Mouse (Mus musculus) lung, embryonic 14.5 days (tissue): ENCODE measurements around the gene Olfr629. TPM values are rescaled to one million over a fixed set of nuclear protein-coding genes. Genes with fewer than 3 reads are reported as not detected.
"Not testable (repeated sequence)": the region's sequence is repeated elsewhere in the genome, so short reads cannot be mapped to it uniquely, and the experiment has no call there.

Experiments used
- ATAC-seq: fragments of 200-750 bp; cut with Nextera tagmentation; 2 replicates; pipeline ENCODE4 v1.8.0; 2017; ENCODE audit warnings: mild to moderate bottlenecking, moderate TSS enrichment, moderate library complexity; ENCODE audit not compliant: insufficient read depth
- DNase-seq: peaks from one replicate; pipeline ENCODE4 v3.0.0-alpha.2; 2015
- H3K27ac ChIP-seq: fragments of 300-500 bp; sonication (generic); 2 replicates; pipeline ENCODE4 v1.5.1; 2014; ENCODE audit warnings: low read depth, mild to moderate bottlenecking, moderate library complexity
- H3K27me3 ChIP-seq: fragments of 300-500 bp; sonication (generic); 2 replicates; pipeline ENCODE4 v1.6.1; 2014; ENCODE audit warnings: low read length, control low read depth; ENCODE audit not compliant: insufficient read depth
- H3K36me3 ChIP-seq: fragments of 300-500 bp; sonication (generic); 2 replicates; pipeline ENCODE4 v1.6.1; 2014; ENCODE audit warnings: control low read depth; ENCODE audit not compliant: insufficient read depth
- H3K4me1 ChIP-seq: fragments of 300-500 bp; sonication (generic); 2 replicates; pipeline ENCODE4 v1.6.1; 2014; ENCODE audit warnings: antibody characterized with exemption, control low read depth; ENCODE audit not compliant: insufficient read depth
- H3K4me2 ChIP-seq: fragments of 300-500 bp; sonication (generic); 2 replicates; pipeline ENCODE4 v1.6.1; 2014; ENCODE audit warnings: mild to moderate bottlenecking
- H3K4me3 ChIP-seq: fragments of 300-500 bp; sonication (generic); 2 replicates; pipeline ENCODE4 v1.5.1; 2014; ENCODE audit warnings: low read depth, low read length
- H3K9ac ChIP-seq: fragments of 300-500 bp; sonication (generic); 2 replicates; pipeline ENCODE4 v1.6.1; 2014
- H3K9me3 ChIP-seq: fragments of 300-500 bp; sonication (generic); 2 replicates; pipeline ENCODE4 v1.6.1; 2016; ENCODE audit warnings: low read depth, low read length, control low read depth
- CTCF ChIP-seq: IDR thresholded peaks from 2 replicates; pipeline ENCODE4 v1.5.1; 2016; ENCODE audit warnings: antibody characterized with exemption, low read depth
- WGBS: fragments of 180-500 bp; shearing (Covaris S2); extraction: QIAGEN DNeasy Blood & Tissue Kit; methylation state at CpG from one replicate; pipeline ENCODE4 v1.1.7; 2014; 5-methylcytosine and 5-hydroxymethylcytosine counted together
- polyA plus RNA-seq: library from polyadenylated mRNA; unstranded; fragments of >200 nt; fragmentation: Nextera tagmentation; extraction: Ambion mirVana; gene quantifications from 2 replicates; pipeline ENCODE4 v1.2.1, GENCODE M21; 2014

The Olfr629 gene
- not detected in 2 replicates for polyA plus RNA-seq

DNA sequence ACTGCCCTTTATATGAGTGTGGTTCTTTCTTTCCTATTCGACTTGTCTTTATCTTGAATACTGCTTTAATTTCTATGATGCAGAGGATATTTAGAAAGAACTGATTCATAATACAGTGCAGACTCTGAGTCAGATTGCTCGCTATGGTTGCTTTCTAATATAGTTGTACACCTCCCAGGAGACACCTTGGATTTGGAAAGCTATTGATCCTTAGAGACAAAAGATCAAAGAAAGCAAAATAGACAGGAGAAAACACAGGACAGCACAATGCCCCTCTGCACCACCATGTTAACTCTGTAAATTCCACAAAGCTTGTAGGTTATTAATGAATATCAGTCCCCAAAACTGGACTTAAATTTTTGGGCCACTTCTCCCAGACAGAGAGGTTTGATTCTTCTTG, at the start of gene Olfr629:
Gene Olfr629, minus strand, starts transcription at position 101 of the 400 bp plus-strand sequence.
- Histone ChIP-seq H3K27me3 (no peaks in the 10 kb centered on the region), H3K4me2 (no peak within 1 kb of the TSS), H3K36me3 (no peaks in the 10 kb centered on the region), H3K9me3 (no peaks in the 10 kb centered on the region), H3K4me1 (no peaks in the 10 kb centered on the region), H3K4me3 (no peak within 1 kb of the TSS), H3K27ac (no peak within 1 kb of the TSS), H3K9ac (no peak within 1 kb of the TSS)
- no peak for ATAC-seq
- no peak for DNase-seq
- WGBS = 70% methylated on average over 2 of the region's 2 CpGs
- no peak for TF ChIP-seq CTCF

DNA sequence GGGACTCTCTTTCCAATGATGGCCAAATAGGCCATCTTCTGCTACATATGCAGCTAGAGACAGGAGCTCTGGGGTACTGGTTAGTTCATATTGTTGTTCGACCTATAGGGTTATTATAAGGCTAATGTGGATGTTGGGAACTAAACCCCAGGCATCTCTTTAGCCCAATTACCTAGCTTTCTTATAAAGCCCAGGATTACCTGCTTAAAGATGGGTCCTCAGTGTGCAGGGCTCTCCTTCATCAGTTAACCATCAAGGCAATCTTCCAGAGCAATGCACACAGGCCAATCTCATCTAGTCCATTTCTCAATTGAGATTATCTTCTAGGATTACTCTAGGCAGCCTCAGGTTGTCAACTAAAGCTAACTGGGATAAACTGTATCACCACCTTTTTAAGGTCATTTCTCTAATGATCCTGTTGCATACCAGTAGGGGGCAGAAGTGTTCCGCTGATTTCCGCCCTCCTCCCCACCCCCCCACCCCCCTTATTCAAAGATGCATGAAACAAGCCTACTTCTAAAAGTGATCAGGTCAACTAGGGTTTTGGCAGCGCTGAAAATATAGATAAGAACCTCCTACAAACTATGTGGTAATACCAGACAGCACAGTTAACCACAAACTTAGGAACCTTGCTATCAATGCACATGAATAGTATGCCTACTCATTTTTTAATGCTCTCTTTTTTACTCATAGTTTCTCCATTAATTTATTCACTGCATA, 48.1 kb upstream of the Olfr629 start:
- 24% methylated on average over 4 of the region's 4 CpGs for WGBS
- DNase-seq = no peak
- Histone ChIP-seq H3K9ac (no peak overlapping the region), H3K9me3 (no peaks in the 10 kb centered on the region), H3K4me1 (no peaks in the 10 kb centered on the region), H3K4me2 (no peak overlapping the region), H3K36me3 (no peaks in the 10 kb centered on the region), H3K27me3 (no peaks in the 10 kb centered on the region), H3K27ac (no peak overlapping the region), H3K4me3 (no peak overlapping the region)
- ATAC-seq = no peak
- TF ChIP-seq CTCF = no peak

DNA sequence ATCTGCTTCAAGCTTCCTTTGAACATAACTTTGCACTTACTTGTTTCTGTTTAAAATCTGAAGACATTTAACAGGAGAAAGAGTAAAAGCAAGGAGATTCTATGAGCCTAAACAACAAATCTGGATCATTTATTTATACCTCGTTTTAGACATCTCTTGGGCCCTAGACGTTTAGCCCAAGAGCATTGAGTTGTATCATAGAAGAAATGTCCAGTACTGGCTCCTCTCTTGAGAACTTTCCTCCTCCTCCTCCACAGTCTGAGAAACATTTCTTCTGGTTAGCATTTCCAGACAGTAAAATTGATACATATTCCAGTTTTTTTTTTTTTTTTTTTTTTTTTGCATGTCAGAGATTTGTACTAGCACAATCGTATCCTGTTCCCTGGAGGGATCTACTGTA, 47.0 kb upstream of the Olfr629 start, which contains the start of gene Olfr67:
Gene Olfr67, minus strand, starts transcription at position 101 of the 400 bp plus-strand sequence.
- H3K27me3 ChIP-seq = no peaks in the 10 kb centered on the region
- 66% methylated on average over 3 of the region's 3 CpGs for WGBS
- H3K27ac ChIP-seq = no peak within 1 kb of the TSS
- H3K36me3 ChIP-seq = no peaks in the 10 kb centered on the region
- no peak for ATAC-seq
- no peaks in the 10 kb centered on the region for H3K4me1 ChIP-seq
- H3K9me3 ChIP-seq = no peaks in the 10 kb centered on the region
- no peak within 1 kb of the TSS for H3K4me3 ChIP-seq
- H3K9ac ChIP-seq = no peak within 1 kb of the TSS
- no peak for DNase-seq
- TF ChIP-seq CTCF = no peak
- H3K4me2 ChIP-seq = no peak within 1 kb of the TSS

- ATAC-seq (no peak), DNase-seq (no peak)
- Histone ChIP-seq H3K27me3 (no peaks in the 10 kb centered on the region), H3K4me1 (no peaks in the 10 kb centered on the region), H3K9me3 (no peaks in the 10 kb centered on the region), H3K4me2 (no peak within 1 kb of the TSS), H3K4me3 (no peak within 1 kb of the TSS), H3K9ac (no peak within 1 kb of the TSS), H3K27ac (no peak within 1 kb of the TSS), H3K36me3 (no peaks in the 10 kb centered on the region)
- TF ChIP-seq CTCF = no peak
- 72% methylated on average over 3 of the region's 3 CpGs for WGBS
Observed at GRCm38 (mm10) chr7:103779598-103779997, 34.9 kb upstream of the Olfr629 start, which contains the start of gene Olfr68. Gene Olfr68 (minus strand): TSS chr7:103779698.

DNA sequence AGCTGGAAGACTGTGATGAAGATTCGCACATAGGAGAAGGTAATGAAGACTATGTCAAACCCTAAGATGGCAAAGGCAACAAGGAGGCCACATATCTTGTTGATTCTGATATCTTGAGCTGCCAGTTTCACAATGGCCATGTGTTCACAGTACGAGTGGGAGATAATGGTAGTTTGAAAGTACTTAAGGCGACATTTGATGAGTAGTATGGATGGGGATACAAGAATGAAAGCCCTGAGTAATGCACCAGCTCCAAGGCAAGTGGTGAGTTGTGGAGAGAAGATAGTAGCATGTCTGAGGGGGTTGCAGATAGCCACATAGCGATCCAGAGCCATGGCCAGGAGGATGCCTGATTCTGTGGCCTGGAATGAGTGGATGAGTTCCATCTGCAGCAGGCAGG, 32.9 kb upstream of the Olfr629 start:
- 88% methylated on average over 4 of the region's 4 CpGs for WGBS
- H3K36me3 ChIP-seq, ATAC-seq, H3K9me3 ChIP-seq, H3K4me1 ChIP-seq, H3K4me3 ChIP-seq, DNase-seq, H3K4me2 ChIP-seq, H3K9ac ChIP-seq, H3K27me3 ChIP-seq, H3K27ac ChIP-seq: not testable (repeated sequence)

DNA sequence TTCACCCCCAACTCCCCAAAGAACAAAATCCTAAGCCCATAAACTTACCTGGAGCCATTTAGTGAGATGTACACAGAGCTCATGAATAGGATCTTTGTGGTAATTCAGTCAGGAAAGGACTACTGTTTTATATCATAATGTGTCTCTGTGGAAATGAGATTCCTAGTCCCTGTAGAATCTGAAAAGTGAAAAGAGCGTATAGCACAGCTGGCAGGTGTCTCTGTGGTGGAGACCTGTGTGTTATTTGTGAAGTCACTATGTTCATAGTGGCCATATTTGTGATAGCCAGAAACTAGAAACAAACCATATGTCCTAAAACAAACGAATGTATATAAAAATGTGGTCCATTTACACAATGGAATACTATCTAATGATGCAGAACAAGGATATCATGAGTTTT, 26.8 kb upstream of the Olfr629 start, which contains the start of gene Olfr69:
Gene Olfr69, minus strand, starts transcription at position 101 of the 400 bp plus-strand sequence.
- TF ChIP-seq CTCF = no peak
- Histone ChIP-seq H3K27me3 (no peaks in the 10 kb centered on the region), H3K9me3 (no peaks in the 10 kb centered on the region), H3K4me3 (no peak within 1 kb of the TSS), H3K36me3 (no peaks in the 10 kb centered on the region), H3K27ac (no peak within 1 kb of the TSS), H3K4me2 (no peak within 1 kb of the TSS), H3K4me1 (no peaks in the 10 kb centered on the region), H3K9ac (no peak within 1 kb of the TSS)
- 60% methylated on average over 2 of the region's 2 CpGs for WGBS
- ATAC-seq (no peak), DNase-seq (no peak)

GRCm38 (mm10) chr7:103767687-103768086, 22.9 kb upstream of the Olfr629 start:
- not testable (repeated sequence) for H3K4me3 ChIP-seq, H3K27ac ChIP-seq, H3K36me3 ChIP-seq, H3K4me1 ChIP-seq, ATAC-seq, H3K4me2 ChIP-seq, H3K27me3 ChIP-seq, DNase-seq, H3K9me3 ChIP-seq, H3K9ac ChIP-seq
- 81% methylated on average over 6 of the region's 6 CpGs for WGBS

- 70% methylated on average over 6 of the region's 6 CpGs for WGBS
- H3K4me1 ChIP-seq, H3K27me3 ChIP-seq, H3K4me3 ChIP-seq, H3K27ac ChIP-seq, H3K36me3 ChIP-seq, H3K9ac ChIP-seq, H3K9me3 ChIP-seq, H3K4me2 ChIP-seq, ATAC-seq, DNase-seq: not testable (repeated sequence)
Observed at GRCm38 (mm10) chr7:103762212-103762611, 17.5 kb upstream of the Olfr629 start.
